Mouse (Mus musculus) thymus, postnatal 10 days (tissue): ENCODE measurements at regions not wholly inside any gene's neighbourhood (a gene's known extent, or its start where the extent isn't known, plus 50 kb on each side); places are given as distances from the start of the nearest gene placed in this dataset.

Source experiments
- DNase-seq, 2 experiments: peaks; one replicate each; pipeline ENCODE4 v3.0.0; 2021; ENCODE audit warnings: low spot score in 2 of 2

GRCm38 (mm10) chr3:68758609-68759008, 68.2 kb downstream of the Il12a start:
- DNase-seq, result no peak

- no peak for DNase-seq
These were observed 68.9 kb downstream of the Il12a start for GRCm38 (mm10) chr3:68759375-68759774.

GRCm38 (mm10) chr3:68760806-68761205, 70.4 kb downstream of the Il12a start:
- no peak for DNase-seq

- DNase-seq, result no peak
These were observed 70.8 kb downstream of the Il12a start for GRCm38 (mm10) chr3:68761242-68761625.

- DNase-seq, result no peak
These were observed 71.3 kb downstream of the Il12a start for GRCm38 (mm10) chr3:68761626-68762331.

GRCm38 (mm10) chr3:68762988-68763387, 72.5 kb downstream of the Il12a start:
- DNase-seq, result no peak

- no peak for DNase-seq
These were observed 73.9 kb downstream of the Il12a start for GRCm38 (mm10) chr3:68764336-68764735.

GRCm38 (mm10) chr3:68764917-68765598, 74.6 kb downstream of the Il12a start:
- no peak for DNase-seq

GRCm38 (mm10) chr3:68771579-68771978, 81.1 kb downstream of the Il12a start:
- no peak for DNase-seq

- DNase-seq, result no peak
These were observed 87.4 kb downstream of the Il12a start for GRCm38 (mm10) chr3:68777801-68778200.

- no peak for DNase-seq
These were observed 88.1 kb downstream of the Il12a start for GRCm38 (mm10) chr3:68778354-68779040.

- DNase-seq, result no peak
These were observed 88.5 kb upstream of the 1110032F04Rik start for GRCm38 (mm10) chr3:68780843-68781242.

GRCm38 (mm10) chr3:68781466-68781865, 87.9 kb upstream of the 1110032F04Rik start:
- no peak for DNase-seq

GRCm38 (mm10) chr3:68782363-68782762, 87.0 kb upstream of the 1110032F04Rik start:
- no peak for DNase-seq

GRCm38 (mm10) chr3:68783666-68784416, 85.5 kb upstream of the 1110032F04Rik start:
- peak in 1 of 2 experiments; percentile 20 for DNase-seq

GRCm38 (mm10) chr3:68786771-68787170, 82.6 kb upstream of the 1110032F04Rik start:
- no peak for DNase-seq

GRCm38 (mm10) chr3:68787385-68788175, 81.8 kb upstream of the 1110032F04Rik start:
- DNase-seq, result peak; percentile 28 to 48

- peak in 1 of 2 experiments; percentile 39 for DNase-seq
These were observed 79.9 kb upstream of the 1110032F04Rik start for GRCm38 (mm10) chr3:68789491-68789890.

GRCm38 (mm10) chr3:68790466-68790865, 78.9 kb upstream of the 1110032F04Rik start:
- no peak for DNase-seq

GRCm38 (mm10) chr3:68792883-68793282, 76.5 kb upstream of the 1110032F04Rik start:
- DNase-seq, result no peak

- no peak for DNase-seq
These were observed 75.5 kb upstream of the 1110032F04Rik start for GRCm38 (mm10) chr3:68793923-68794322.
